Mouse (Mus musculus) layer of hippocampus, postnatal 10 days (tissue): Measurements from ENCODE around the gene Il1f6. TPM values are rescaled to one million over a fixed set of nuclear protein-coding genes. Genes with fewer than 3 reads are reported as not detected.
"Not testable (repeated sequence)": the region's sequence is repeated elsewhere in the genome, so short reads cannot be mapped to it uniquely, and the experiment has no call there.

Experiments
- DNase-seq, 2 experiments: peaks; one replicate each; pipeline ENCODE4 v3.0.0; 2021; ENCODE audit warnings: low spot score in 2 of 2
- long read RNA-seq: library from polyadenylated mRNA; stranded (forward); transcript quantifications from one replicate; pipeline ENCODE4 v2.0.0, GENCODE M21; 2023
- total RNA-seq, 2 experiments: library from RNA; stranded (reverse); gene quantifications; 2 replicates each; pipeline ENCODE4 v1.2.3; 2021

Gene Il1f6
- total RNA-seq, result not detected
- long read RNA-seq, result 0 reads

DNA sequence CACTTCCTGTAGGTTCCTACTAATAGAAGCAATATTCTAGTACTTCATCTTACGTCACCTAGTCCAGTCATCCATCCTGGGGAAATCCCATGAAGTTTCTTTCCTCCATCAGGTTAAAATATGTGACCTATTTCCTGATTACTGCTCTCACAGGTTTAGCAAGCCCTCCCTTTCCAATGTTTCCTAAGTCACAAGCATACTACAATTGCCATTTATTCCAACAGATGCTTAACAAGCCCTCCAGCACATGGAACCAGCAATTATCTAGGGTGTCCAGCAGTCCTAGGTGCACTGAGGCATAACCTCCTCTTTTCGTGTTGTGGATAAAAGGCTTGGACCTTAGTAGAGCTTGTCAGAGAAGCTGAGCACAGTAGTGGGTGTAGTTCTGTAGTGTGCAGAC is at the start of gene Il1f6:
Gene Il1f6 (plus strand): TSS at position 301 of the 400 bp plus-strand sequence.
- no peak for DNase-seq

GRCm38 (mm10) chr2:24181683-24182331 is 33.4 kb upstream of the Il1f6 start:
- peak; percentile 46 to 67 for DNase-seq

DNA sequence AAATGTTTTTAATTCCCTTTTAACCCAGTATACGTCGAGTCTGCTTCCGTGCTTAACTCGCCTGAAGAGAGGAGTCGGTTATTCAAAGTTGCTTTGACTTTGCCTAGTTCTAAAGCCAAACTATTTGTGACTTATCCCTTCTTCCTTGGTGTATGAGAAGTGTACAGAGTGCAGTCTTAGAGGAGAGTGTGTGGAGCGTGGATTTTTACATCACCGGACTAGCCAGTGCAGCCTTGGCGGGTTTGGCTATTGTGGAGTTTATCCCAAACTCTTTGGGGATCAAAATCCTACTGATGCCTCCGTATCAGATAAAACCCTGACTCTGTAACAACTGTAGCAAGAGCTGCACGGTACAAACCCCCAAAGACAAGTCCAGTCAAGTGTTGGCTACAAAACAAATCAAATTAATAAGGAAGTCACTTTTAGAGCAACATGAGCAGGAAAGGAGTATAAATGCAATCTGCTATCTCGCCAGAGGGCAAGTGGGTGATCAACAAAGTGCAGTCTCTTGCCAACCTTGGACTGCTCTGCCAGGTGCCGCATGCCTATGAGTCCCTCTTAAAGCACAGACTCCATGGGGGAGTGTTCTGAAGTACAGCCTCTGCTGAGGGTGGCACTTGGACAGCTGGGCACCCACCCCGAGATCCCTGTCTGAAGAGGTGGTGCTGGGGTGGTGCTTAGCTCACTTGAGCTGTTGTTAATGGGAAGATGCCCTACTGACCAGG is 32.6 kb upstream of the Il1f6 start:
- DNase-seq, result not testable (repeated sequence)

DNA sequence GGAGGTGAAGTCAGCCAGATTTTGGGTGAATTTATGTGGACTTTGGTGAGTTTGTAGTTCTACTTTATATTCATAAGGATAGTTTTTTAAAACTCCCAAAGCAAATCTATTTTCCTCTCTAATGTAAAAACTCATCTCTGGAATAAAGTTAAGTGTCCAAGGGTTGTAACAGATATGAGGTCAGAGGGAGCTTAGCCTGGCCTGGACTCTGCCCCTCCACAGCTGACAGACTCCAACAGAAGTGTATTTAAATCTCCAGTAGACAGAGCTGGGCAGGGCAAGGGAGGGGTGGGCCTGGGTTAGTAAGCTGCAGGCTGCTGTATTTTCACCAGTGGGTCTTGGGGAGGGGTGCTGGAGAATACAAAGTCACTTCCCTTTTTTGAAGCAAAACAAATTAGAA is 31.1 kb upstream of the Il1f6 start:
- not testable (repeated sequence) for DNase-seq

- DNase-seq, result no peak
Observed at GRCm38 (mm10) chr2:24186176-24186575, 29.0 kb upstream of the Il1f6 start, which contains the start of gene Il1f9. Gene Il1f9, plus strand, starts transcription at chr2:24186476.

DNA sequence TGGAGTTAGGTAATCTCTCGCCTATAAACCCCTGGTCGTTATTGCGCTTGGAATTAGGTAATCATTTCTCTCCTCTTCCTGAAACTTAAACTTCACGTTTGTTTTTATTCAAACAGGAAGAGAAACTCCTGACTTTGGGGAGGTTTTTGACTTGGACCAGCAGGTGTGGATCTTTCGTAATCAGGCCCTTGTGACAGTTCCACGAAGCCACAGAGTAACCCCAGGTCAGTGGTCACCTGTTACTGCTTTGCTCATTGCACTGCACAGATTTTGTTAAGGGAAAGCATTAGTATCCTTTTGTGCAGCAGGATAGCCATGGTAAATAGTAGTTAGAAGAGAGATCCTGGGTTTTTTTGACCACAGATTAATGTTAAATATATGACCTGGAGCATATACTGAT is 27.6 kb upstream of the Il1f6 start:
- no peak for DNase-seq

- DNase-seq, result no peak
Observed at GRCm38 (mm10) chr2:24188189-24188588, 27.0 kb upstream of the Il1f6 start.

DNA sequence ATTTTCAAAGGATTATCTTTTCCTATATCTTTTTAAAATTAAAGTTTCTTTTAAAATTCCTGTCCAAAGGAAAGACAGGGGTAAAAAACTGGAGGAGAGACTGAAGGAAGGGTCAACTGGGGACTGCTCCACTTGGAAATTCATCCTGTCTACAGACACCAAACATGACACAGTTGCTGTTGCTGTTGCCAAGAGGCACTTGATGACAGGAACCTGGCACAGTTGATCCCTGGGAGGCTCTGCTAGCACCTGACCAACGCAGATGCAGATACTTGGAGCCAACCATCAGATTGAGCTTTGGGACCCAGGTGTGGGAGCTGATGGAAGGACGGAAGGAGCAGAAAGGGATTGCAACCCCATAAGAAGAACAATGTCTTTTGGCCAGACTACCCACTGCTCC is 12.0 kb downstream of the Il1f6 start:
- no peak for DNase-seq

GRCm38 (mm10) chr2:24267503-24267902 is 52.3 kb downstream of the Il1f6 start:
- no peak for DNase-seq

DNA sequence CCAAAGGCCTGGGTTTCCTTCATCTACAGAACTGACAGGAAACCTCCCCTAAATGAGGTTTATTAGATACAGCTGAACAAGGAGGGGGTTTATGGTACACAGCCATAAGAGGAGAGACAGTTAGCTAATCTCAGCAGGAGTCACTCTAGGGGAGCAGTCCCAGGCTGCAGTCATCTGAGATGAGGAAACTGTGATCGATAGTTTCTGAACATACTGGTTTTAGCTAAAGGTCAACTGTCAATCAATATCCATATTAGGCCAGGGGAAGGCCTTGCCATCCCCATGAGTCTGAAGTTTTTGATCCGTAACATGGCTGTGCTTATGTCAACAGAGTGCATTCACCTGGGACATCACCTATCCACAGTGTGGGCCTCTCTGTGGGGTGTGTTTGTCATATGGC is 58.4 kb downstream of the Il1f6 start:
- DNase-seq, result no peak

- DNase-seq, result no peak
Observed at GRCm38 (mm10) chr2:24275146-24275545, 59.9 kb downstream of the Il1f6 start.

Other genes with a start within 250 kb of the Il1f6 start
- 10 to 100 TPM; 24.3 to 26.7 TPM for gene Hnmt, start 166.0 kb upstream of the Il1f6 start, total RNA-seq
- not detected for gene Tbpl2, start 118.8 kb upstream of the Il1f6 start, total RNA-seq
- not detected for gene Il1f8, start 62.3 kb upstream of the Il1f6 start, total RNA-seq
- gene Il1f9, start 28.9 kb upstream of the Il1f6 start, total RNA-seq, result not detected
- not detected for gene Il1f5, start 61.5 kb downstream of the Il1f6 start, total RNA-seq
- not detected for gene Il1f10, start 75.8 kb downstream of the Il1f6 start, total RNA-seq
- not detected for gene Il1rn, start 121.4 kb downstream of the Il1f6 start, total RNA-seq
- gene Psd4, start 152.2 kb downstream of the Il1f6 start, total RNA-seq, result 1 to 10 TPM; 1.5 to 1.8 TPM